Mouse (Mus musculus) induced T-regulatory cell, adult 2 months (primary cell): ENCODE measurements at regions not wholly inside any gene's neighbourhood (a gene's known extent, or its start where the extent isn't known, plus 50 kb on each side); places are given as distances from the start of the nearest gene placed in this dataset.

ENCODE experiments used
- DNase-seq: peaks from one replicate; pipeline ENCODE4 v3.0.0-alpha.2; 2012; ENCODE audit warnings: low read depth

DNA sequence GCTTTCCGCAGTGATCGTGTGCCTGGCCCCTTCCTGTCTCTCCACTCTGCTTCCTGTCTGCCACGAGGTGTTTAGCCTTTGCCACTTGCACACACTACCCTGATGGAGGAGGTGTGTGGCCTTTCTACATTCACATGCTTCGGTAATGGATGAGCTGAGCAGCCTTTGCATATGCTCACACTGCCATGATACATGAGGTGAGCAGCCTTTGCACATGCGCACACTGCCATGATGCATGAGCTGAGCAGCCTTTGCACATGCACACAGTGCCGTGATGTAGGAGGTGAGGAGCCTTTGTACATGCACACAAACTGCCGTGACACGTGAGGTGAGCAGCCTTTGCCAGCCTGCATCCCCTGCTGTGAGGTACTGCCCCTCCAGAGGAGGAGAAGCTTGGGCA, 58.3 kb downstream of the Erv3 start:
- no peak for DNase-seq

DNA sequence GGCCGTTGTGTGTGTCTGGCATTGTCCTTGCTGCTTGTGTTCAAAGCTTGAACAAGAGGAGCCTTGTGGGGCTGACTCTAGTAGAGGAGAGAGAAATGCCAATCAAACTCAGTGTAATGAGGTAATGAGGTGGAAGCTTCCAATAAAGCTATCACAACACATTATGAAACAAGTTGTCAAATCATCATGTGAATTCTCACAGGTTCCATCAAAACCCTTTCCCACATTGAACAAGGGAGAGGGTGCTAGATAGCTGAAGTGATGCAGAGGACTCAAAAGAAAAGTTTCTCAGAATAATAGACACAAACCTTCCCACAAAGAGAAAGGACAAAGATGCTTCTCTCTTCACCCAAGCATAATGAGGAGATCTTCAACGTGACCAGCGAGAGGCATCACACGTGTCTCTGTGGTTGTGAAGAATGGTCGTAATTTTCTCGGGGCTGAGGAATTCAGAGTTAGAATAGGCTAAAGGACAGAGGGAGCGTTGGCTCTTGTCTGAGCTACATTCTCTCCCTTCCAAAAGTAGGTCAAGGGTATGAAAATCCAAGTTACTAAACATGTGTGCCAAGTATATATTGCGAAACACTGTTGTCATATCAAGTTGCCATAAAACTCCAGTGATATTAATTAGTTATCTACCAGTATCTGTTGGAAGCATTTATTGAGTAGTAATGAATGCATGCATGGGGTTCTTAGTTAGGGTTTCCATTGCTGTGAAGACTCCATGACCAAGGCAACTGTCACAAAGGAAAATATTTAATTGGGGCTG, 59.2 kb downstream of the Erv3 start:
- no peak for DNase-seq

DNA sequence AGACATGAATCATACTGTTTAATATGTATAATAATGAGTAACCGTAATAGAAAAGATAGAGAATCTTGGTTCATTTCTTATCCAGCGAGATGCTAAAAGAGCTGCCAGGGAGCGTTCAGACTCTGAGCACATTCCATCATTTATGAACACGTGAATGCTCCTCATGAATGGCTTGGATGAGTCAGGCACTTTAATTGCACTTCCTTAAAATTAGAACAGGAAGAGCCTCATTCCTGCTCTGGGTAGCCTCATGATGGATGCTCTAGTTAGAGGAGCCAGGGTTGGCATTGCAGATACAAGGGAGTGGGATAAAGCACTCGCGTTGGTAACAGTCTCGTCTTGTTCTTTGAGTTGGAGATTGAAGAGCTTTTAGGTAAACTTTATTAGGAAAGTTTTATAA, 60.1 kb downstream of the Erv3 start:
- DNase-seq: no peak

DNA sequence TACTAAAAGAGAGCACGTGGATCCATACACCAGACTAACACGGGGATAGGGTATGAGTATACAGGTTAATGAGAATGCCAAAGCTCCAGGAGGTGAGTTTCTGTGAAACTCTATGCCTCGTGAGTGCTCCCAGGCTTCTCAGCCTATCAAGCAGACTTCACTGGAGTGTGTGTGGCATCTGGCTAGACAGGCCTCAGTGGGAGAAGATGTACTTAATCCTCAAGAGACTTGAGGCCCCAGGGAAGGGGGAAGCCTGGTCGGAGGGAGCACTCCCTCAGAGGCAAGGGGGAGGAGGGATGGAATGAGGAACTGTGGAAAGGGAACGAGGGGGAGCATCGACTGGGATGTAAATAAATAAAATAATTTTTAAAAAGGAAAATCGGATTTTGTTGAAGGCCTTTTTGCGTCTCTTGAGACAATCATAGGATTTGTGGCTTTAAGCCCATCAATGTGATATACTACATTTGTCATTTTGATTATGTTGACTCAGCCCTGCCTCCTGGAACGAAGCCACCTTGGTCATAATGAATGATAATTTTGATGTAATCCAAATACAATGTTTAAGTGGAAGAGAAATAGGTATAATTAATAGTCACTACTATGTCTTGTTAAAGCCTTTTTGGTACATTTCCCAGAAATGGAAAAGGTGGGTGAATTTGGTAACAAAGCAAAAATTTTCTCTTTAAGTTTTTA, 62.4 kb downstream of the Erv3 start:
- DNase-seq: no peak

- no peak for DNase-seq
Observed at GRCm38 (mm10) chr2:131775381-131775780, 84.2 kb downstream of the Erv3 start.

DNA sequence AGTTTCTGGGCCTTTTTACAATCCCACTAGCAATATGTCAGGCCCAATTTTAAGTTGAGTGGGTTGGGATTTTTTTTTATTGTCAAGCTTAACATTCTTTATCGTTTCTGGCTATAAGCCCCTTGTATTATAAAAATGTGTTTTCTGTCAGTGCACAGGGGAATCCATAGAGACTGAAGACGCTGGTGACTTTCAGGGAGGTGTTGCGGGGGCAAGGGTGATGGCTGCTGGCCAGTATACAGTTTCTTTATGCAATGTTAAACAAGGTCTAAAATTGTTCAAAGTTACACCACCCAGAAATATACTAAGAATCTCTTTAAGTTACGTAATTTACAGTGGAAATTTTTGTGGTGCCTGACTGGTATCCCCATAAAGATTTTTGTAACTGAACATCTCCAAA, 85.9 kb downstream of the Erv3 start:
- DNase-seq: no peak

DNA sequence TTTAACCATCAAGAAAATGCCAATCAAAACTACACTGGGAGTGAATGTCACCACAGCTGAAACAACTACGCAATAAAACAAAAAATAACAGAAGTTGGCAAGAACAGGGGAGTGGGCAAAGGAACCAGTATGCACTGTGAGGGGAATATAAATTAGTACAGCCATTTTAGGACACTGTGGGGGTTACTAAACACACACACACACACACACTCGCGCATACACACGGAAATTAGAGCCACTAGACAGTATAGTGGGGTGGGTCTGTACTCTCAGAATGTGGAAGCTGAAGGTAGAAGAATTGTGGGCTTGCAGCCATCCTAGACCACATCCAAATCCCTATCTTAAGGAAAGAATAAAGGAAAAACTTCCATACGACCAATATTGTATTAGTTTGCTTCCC, 87.4 kb downstream of the Erv3 start:
- DNase-seq: no peak

DNA sequence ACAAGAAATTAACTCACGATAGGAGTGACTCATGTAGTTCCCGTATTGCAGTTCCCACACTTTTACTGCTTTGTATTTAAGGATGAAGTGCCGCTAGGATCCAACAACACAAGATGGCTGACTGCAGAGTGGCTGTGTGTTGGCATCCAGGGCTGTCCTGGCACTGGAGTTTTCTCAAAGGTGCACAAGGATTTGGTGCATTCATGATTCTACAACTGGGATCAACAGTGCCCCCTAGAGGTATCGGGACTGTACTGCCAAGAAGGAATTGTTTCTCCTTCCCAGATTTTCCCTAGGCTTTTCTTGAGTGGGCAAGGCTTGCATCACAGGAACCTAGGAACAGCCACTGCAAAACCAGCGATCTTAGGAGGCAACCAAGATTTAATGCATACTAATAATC, 88.7 kb downstream of the Erv3 start:
- peak; percentile 29 for DNase-seq

GRCm38 (mm10) chr2:131769656-131770210, 89.8 kb downstream of the Erv3 start:
- no peak for DNase-seq

GRCm38 (mm10) chr2:131766500-131766899, 93.0 kb downstream of the Erv3 start:
- DNase-seq: no peak

- no peak for DNase-seq
Observed at GRCm38 (mm10) chr2:131761507-131761906, 98.0 kb downstream of the Erv3 start.

DNA sequence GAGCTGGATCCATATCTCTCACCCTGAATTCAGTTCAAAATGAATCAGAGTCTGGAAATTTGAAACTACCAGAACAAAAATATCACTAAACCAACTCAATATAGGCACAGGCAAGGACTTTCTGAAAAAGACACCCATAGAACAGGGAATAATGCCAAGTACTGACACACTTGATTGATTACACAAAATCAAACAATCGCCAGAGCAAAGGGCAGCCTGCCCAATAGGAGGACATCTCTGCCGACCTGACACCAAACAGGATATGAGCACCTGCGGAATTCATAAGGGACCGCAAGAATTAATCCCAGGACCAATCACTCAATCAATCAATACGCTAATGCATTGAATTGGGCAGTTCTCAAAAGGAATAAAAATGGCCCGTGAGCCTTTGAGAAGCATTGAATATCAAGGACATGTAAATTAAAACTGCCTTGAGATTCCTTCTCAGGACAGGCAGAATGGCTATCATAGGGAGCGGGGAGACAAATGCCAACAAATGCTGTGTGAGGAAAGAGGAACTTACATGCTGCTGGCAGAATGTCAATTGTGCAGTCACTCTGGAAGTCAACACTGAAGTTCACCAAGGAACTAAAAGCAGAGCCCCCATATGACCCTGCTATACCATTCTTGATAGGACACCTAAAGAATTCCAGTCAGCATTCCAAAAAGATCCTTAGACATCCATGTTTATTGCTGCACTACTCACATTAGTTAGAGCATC, 102.2 kb downstream of the Erv3 start:
- no peak for DNase-seq

- DNase-seq: no peak
Observed at GRCm38 (mm10) chr2:131755107-131755506, 104.4 kb downstream of the Erv3 start.

GRCm38 (mm10) chr2:131753436-131753835, 106.1 kb downstream of the Erv3 start:
- DNase-seq: no peak

DNA sequence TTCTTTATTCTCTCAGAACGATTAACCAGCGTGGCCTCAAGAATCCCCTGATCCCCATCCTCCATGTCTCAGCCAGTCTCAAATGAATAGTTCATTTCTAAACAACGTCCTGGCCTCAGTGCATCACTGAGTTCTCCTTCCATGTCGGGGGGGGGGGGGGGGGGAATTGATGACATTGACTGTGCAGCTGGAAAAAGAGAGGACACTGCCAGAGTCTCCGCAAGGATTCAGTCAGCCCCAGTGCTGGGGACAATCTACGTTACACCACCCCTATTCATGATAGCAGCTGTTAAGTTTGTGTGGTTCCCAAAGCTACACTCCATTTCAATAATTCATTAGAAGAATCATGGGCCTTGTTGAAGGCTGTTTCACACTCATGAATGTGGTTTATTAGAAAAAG, 108.9 kb downstream of the Erv3 start:
- no peak for DNase-seq

DNA sequence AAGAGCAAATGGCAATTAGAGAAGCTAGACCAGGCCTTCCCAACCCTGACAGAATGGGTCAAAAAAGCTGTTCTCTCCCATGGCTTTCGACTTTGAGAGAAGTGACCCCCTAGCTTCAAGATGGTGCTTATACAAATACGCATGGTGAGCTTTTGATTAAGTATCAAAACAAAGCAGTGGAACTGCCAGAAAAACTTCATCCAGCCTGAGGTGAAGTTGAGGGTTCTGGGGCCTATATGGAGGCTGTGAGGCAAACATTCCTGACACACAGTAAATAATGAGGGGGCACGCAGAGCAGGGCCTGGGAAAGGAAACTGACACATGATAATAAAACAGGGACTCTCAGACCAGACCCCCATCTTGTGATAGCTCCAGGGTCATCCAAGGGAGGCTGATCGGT, 109.3 kb downstream of the Erv3 start:
- DNase-seq: no peak

GRCm38 (mm10) chr2:131749746-131750145, 109.8 kb downstream of the Erv3 start:
- DNase-seq: no peak

GRCm38 (mm10) chr2:131748791-131749190, 110.8 kb downstream of the Erv3 start:
- DNase-seq: no peak

DNA sequence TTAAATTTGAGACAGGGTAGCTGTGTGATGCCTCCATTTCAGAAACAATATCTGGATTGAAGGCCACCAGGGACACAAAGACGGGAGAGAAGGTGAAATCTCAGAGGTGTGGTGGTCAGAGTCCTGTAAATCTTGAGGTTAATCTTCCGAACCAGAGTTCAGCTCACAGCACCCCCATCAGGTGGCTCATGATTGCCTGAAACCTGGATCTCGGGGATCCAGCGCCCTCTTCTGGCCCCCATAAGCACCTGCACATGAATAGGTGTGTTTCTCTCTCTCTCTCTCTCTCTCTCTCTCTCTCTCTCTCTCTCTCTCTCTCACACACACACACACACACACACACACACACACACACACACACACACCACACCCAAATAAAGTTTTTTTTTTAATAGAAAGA, 111.8 kb downstream of the Erv3 start:
- no peak for DNase-seq

GRCm38 (mm10) chr2:131745381-131745895, 114.1 kb downstream of the Erv3 start:
- no peak for DNase-seq

GRCm38 (mm10) chr2:131744957-131745356, 114.6 kb downstream of the Erv3 start:
- DNase-seq: no peak

DNA sequence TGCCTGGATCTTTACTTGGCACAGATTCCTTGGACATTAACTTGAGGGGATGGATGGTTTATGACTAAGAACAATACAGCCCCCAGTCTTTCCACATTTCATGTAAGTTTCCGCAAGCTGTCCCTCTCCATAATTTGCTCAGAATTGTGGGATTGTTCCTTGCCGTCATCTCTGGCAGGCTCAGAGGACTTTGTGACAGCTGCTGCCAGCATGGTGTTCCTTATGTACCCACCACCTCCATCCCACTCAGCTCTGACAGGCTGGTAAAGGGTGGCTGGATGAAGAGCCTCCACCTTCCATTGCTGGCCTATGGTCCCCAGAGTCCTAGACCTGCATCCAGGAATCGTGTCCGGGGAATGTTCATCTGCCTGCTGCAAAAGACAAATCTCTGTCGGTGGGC, 119.1 kb downstream of the Erv3 start:
- DNase-seq: no peak

DNA sequence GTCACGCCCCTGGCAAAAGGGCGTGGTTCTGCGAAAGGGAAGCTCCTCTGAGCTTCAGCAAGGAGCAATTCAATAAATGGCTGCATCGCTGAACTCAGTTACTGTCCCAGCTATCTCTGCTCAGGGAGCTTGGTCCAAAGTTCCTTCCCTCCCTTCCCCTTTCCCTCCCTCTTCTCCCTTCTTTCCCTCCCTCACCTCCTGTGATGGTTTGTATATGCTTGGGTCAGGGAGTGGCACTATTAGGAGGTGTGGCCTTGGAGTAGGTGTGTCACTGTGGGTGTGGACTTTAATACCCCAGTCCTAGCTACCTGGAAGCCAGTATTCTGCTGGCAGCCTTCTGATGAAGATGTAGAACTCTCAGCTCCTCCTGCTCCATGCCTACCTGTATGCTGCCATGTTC, 120.5 kb downstream of the Erv3 start:
- DNase-seq: no peak
